Mouse (Mus musculus) urinary bladder, postnatal 10 days (tissue): ENCODE measurements around the gene Cd109.
A peak's percentile ranks its signal among the peaks of the same experiment; 100 is the strongest.

ENCODE experiments used
- DNase-seq: peaks from one replicate; pipeline ENCODE4 v3.0.0; 2022; ENCODE audit warnings: low spot score

The Cd109 gene

DNA sequence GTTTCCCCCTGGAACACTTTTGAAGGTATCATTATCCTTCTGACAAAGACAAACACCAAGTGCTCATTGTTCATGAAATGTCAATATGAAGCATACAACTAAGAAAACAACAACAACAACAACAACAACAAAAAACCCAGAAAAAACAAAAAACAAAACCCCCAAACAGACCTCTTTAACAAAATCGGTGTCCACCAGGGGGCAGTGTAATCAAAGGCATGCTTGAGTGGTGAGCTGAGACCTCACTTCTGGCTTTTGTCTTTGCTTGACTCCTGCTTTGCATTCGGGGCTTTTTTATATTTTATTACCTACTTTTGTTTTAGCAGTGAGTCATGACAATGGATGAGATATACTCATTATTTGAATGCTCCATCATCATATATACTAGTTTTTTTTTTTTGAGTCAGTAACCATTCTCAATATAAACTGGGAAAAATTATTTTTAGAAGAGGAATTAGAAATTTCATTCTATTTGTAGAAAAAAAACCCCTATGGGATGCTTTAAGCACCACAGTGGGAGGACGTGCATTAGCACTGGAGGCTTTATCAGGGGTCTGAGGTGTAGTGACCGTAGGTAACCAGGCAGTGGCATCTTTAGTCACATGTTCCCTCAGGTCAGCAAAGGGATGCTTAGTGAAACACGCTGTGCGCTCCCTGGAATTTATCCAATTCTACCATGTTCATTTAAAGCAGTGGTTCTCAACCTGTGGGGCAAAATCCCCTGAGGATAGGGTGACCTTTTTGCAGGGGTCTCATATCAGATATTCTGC lies 30.8 kb downstream of the Cd109 start:
- no peak for DNase-seq

DNA sequence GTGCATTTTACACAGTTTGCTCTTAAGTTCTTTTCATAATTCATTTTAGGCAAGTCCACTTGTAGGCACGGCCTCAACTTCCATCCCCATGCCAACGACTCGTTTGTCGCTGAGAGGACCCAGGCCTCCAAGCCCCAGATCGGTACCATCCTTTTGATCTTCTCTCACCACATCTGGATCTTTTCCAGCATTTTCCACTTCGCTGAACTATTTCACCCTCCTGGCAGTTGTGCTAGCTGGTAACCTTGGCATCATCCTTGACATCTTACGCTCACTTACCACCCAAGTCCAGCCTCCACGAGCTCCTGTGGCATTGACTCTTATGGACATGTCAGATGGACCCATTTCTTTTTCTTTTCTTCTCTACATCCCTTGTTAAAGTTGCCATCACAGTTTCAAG lies 33.3 kb downstream of the Cd109 start:
- no peak for DNase-seq

DNA sequence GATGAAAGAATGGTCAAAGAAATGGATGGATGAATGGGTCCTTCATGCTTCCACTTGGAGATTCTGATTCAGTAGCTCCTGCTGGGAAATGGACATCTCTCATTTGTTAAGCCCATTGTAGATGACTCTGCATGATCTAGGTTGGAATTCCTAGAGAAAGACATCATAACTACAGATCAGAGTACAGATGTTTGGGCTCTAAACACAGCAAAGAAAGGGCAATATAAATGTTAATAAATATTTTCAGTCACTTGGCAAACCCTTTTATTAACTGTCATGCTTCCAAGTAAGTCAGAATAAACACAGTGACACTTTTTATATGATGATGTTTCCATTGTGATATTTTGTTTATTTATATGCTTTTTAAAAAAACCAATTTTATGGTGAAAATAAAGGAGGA lies 34.1 kb downstream of the Cd109 start:
- no peak for DNase-seq

DNA sequence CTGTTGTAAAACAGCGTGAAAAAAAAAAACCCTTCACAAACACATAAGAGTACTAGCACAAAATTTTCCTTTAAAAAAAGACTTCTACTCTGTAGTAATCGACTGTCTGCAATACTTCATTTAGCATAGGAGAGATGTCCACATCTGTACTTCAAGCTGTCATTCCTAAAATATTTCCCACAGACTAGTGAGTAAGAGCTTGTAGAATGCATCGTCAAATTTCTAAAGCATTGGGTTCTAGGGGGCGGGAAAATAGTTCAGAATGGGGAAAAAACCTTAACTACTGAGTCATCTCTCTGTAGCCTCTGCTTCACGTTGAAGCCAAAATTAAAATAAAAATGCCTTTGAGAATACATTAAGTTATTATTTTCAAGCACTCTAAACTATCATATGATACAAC lies 42.2 kb downstream of the Cd109 start:
- no peak for DNase-seq

DNA sequence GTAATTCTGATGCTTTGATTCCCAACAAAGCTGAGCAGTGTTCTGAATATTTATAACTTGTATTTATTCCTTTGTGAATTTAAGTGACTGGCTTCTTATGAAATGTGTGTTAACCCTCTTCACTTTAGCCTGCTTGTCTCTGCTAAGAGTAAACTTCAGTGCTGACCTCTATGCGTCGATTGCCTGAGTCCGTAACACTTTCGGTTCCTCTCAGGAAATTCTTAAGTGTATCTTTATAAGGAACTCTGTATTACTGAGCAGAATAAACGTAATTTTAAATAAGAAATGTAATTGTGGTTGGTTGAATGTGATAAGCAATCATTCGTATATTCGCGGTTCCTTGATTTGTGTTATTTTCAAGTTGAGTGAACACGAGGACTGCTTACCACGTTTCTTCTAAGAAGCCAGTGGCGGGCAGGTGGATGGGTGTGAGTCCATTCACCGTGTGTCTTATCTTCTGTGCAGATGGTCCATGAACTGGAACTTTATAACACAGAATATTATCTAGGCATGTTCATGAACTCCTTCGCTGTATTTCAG lies 56.2 kb downstream of the Cd109 start:
- DNase-seq = no peak

DNA sequence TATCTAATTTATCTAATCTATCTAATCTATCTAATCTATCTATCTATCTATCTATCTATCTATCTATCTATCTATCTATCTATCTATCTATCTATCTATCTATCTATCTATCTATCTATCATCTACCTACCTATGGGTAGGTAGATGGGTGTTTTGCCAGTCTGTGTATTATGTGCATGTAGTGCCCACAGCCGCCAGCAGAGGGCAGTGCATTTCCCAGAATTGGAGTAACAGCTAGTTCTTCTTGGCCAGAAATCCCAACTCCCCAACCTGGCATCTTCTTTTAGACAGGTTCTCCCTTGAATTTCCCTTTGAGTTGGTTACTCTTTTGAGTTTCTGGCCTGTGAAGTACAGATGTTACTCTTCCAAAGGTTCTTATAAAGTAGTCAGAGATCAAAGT lies 85.3 kb downstream of the Cd109 start:
- peak; percentile 18 for DNase-seq

DNA sequence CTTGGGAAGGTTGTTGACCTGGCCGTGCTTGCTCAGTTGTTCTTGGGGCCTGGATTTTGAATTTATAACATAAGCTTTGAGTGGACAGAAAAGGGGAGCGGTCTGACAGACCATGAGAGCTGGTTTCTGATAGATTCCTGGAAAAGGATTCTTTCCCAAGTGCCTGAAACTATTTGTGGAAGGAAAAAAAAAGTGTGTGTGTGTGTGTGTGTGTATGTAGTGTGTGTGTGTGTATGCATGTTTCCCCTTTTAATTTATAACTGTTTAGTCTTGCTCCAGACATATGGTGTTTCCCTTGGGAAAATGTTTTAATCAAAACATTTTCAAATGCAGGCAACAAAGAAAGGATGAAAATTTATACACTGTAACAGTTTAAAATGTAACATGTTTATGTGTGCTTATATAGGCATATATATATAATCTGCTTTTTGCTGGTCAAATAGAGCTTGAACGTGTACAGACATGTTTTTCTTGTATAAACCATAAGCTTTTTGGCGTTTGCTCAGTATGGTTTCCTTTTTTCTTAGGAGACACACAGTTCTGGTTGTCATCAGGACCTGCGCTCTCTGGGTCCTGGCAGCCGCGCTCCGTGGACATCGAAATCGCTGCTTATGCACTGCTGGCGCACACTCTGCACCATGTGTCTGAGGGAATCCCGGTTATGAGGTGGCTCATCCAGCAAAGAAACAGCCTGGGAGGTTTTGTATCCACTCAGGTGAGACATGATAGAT lies 87.3 kb downstream of the Cd109 start:
- DNase-seq = no peak

DNA sequence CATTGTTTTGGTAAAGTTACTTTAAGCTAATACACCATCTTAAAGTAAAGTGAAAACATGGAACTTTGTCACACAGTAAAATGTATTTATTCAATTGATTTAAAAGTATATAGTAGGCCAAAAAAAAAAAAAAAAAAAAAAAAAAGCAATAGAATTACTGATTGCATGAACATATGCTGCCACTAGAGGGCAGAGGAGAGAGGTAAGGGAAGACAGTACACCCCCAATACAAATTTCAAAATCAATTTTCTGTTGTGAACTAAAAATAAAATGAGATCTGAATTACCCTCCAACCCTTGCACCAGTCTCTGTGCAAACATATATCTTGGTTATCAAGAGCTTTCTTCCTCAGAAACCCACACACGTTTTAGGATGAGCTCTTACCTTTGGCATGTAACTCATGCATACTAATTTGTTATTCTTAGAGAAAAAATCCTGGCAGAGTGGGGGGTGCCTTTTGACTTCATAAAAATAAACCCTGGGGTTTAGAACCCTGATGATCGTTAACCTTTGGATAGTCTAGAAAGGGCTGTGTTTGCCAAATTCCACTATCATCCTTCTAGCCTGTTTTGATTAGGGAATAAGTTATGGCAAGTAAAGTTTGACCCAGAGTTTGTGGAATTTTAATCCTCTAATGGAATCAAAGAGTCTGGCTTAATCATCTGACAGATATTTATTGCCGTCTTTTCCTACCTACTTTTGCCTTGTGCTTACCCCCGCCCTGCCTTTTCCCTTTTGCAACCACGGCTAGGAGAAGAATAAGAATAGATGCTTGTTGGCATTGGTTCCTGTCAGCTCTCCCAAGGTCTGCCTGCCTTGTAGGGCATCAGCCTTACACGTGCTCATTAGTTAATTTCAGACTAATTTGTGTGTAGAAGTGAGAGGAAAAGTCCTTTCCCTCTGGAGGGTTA lies 105.8 kb downstream of the Cd109 start:
- DNase-seq = no peak

DNA sequence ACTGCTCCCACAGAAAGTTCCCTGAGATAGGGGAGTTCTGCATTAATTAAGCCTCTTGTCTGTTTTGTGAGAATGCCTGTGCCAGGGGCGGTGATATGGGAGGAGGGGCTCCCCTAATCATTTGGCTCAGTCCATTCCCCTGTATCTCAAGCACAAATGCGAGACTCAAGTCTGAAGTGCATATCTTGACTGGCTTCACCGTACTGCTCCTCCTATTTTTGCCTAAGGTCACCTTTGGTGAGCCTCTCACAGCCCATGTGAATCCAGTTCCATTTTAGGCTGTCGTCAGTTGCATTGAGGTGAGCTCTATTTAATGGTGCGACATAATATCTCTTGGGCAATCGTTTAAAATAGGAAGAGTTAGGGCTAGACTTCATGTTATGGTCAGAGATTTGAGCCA lies 116.6 kb downstream of the Cd109 start:
- DNase-seq = no peak

DNA sequence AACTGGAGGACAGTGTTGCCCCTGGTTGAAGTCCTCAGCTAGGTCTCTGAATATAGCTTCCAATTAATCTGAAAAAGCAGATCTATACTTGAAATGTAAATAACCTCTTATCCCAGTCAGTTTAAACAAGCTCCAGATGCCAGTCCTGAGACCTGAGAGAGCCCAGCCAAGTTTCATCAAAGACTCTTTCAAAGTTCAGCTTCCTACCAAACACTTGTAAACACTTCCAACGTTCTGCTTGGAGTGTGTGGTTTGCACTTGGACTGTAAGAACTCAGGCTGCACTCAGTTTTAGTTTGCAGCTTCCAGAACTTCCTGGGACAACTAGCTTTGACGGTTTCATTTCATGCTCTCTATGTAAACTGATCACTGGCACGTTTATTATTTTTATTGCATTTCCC lies 120.2 kb downstream of the Cd109 start:
- DNase-seq = no peak

DNA sequence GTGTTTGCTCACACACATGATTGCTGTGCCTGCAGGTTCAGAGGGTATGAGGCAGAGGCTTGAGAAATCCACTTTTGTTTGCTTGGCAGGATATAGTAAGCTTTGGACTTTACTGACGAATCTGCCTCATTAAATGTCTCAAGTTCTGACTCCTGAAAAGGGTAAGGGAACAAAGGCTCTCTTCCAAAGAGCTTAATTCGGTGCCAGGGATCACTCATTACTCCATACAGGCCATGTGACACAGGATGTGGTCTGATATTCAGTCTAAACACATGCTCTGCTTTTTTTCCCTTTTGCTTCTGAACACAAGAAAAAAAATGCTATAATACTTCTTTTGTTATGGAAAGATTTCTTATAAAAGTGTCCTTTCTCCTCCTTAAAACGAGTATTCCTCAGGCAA lies 126.7 kb downstream of the Cd109 start:
- no peak for DNase-seq

DNA sequence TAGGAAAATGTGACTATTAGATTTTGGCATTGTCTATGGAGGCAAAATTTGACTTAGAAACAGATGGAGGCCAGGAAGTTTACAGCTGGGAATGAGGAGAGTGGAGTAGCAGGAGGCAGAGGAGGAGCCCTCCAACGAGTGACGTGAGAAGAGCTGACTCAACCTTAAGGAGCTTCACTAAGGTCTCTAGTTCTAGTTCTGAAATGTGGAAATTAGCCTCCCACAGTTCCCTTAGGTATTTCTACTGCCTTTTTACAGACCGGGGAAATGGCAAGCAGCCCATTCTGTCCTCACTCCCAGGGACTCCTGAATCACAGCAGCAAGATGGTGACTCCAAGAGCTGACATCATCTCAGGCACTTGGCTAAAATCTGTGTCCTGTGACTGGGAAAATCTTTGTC lies 134.9 kb downstream of the Cd109 start:
- no peak for DNase-seq
